Mouse (Mus musculus) hindbrain, embryonic 10.5 days (tissue): ENCODE measurements around the gene Gse1. TPM values are rescaled to one million over a fixed set of nuclear protein-coding genes. Genes with fewer than 3 reads are reported as not detected.

Experiments
- DNase-seq: peaks from one replicate; pipeline ENCODE4 v3.0.0-alpha.2; 2017; ENCODE audit warnings: low spot score
- H3K27ac ChIP-seq: fragments of 300-500 bp; sonication (generic); 2 replicates; pipeline ENCODE4 v1.5.1; 2016; ENCODE audit warnings: mild to moderate bottlenecking, moderate library complexity
- H3K27me3 ChIP-seq: fragments of 300-500 bp; sonication (generic); 2 replicates; pipeline ENCODE4 v1.6.1; 2016; ENCODE audit warnings: mild to moderate bottlenecking; ENCODE audit not compliant: poor library complexity, insufficient read depth, severe bottlenecking
- H3K36me3 ChIP-seq: fragments of 300-500 bp; sonication (generic); 2 replicates; pipeline ENCODE4 v1.6.1; 2016; ENCODE audit warnings: mild to moderate bottlenecking, moderate library complexity
- H3K4me1 ChIP-seq: fragments of 300-500 bp; sonication (generic); replicated peaks from 2 replicates; pipeline ENCODE4 v1.6.1; 2016; ENCODE audit warnings: mild to moderate bottlenecking
- H3K4me3 ChIP-seq: fragments of 300-500 bp; sonication (generic); 2 replicates; pipeline ENCODE4 v1.5.1; 2016; ENCODE audit warnings: mild to moderate bottlenecking, moderate library complexity
- H3K9me3 ChIP-seq: fragments of 300-500 bp; sonication (generic); 2 replicates; pipeline ENCODE4 v1.6.1; 2016; ENCODE audit warnings: mild to moderate bottlenecking, moderate library complexity
- WGBS: fragments of 180-500 bp; shearing (Covaris S2); methylation state at CpG from one replicate; pipeline ENCODE4 v1.1.7; 2016; 5-methylcytosine and 5-hydroxymethylcytosine counted together
- polyA plus RNA-seq: library from polyadenylated mRNA; unstranded; fragments of >200 nt; fragmentation: Nextera tagmentation; extraction: Ambion mirVana; gene quantifications from 2 replicates; pipeline ENCODE4 v1.2.1, GENCODE M21; 2016

The Gse1 gene
- polyA plus RNA-seq, 1 experiment from 2014 or later, result 22.9 TPM

GRCm38 (mm10) chr8:120442306-120443003 lies 214.2 kb downstream of the Gse1 start:
- peaks cover 78% of the 10 kb centered on the region for H3K4me1 ChIP-seq
- no peak for DNase-seq
- peaks cover 53% of the 10 kb centered on the region for H3K27me3 ChIP-seq
- no peak overlapping the region for H3K27ac ChIP-seq
- H3K4me3 ChIP-seq, result no peak overlapping the region
- 79% methylated on average over 4 of the region's 4 CpGs for WGBS
- H3K9me3 ChIP-seq, result no peaks in the 10 kb centered on the region
- H3K36me3 ChIP-seq, result no peaks in the 10 kb centered on the region

GRCm38 (mm10) chr8:120445249-120445648 lies 217.0 kb downstream of the Gse1 start:
- peaks cover 78% of the 10 kb centered on the region for H3K4me1 ChIP-seq
- 64% methylated on average over 10 of the region's 10 CpGs for WGBS
- H3K27ac ChIP-seq, result peak overlapping the region; percentile 69
- no peaks in the 10 kb centered on the region for H3K36me3 ChIP-seq
- H3K27me3 ChIP-seq, result peaks cover 45% of the 10 kb centered on the region
- no peak for DNase-seq
- no peaks in the 10 kb centered on the region for H3K9me3 ChIP-seq
- no peak overlapping the region for H3K4me3 ChIP-seq

- Histone ChIP-seq H3K9me3 (no peaks in the 10 kb centered on the region), H3K4me3 (no peak overlapping the region), H3K27me3 (peaks cover 33% of the 10 kb centered on the region), H3K27ac (peak overlapping the region; percentile 76), H3K36me3 (no peaks in the 10 kb centered on the region), H3K4me1 (peaks cover 59% of the 10 kb centered on the region)
- 61% methylated on average over 6 of the region's 6 CpGs for WGBS
- no peak for DNase-seq
Observed at GRCm38 (mm10) chr8:120448131-120448530, 219.9 kb downstream of the Gse1 start.

GRCm38 (mm10) chr8:120449139-120449538 lies 220.9 kb downstream of the Gse1 start:
- Histone ChIP-seq H3K27me3 (peaks cover 39% of the 10 kb centered on the region), H3K4me3 (no peak overlapping the region), H3K9me3 (no peaks in the 10 kb centered on the region), H3K27ac (peak overlapping the region; percentile 76), H3K36me3 (no peaks in the 10 kb centered on the region), H3K4me1 (peaks cover 62% of the 10 kb centered on the region)
- DNase-seq, result no peak
- 87% methylated on average over 4 of the region's 4 CpGs for WGBS

- Histone ChIP-seq H3K4me3 (no peak overlapping the region), H3K27me3 (peaks cover 39% of the 10 kb centered on the region), H3K4me1 (peaks cover 63% of the 10 kb centered on the region), H3K9me3 (no peaks in the 10 kb centered on the region), H3K36me3 (no peaks in the 10 kb centered on the region), H3K27ac (peak overlapping the region; percentile 76)
- WGBS, result 35% methylated on average over 17 of the region's 17 CpGs
- no peak for DNase-seq
Observed at GRCm38 (mm10) chr8:120449608-120450031, 221.4 kb downstream of the Gse1 start.

GRCm38 (mm10) chr8:120452111-120452510 lies 223.9 kb downstream of the Gse1 start:
- no peak for DNase-seq
- H3K27ac ChIP-seq, result no peak overlapping the region
- H3K27me3 ChIP-seq, result peaks cover 39% of the 10 kb centered on the region
- H3K9me3 ChIP-seq, result no peaks in the 10 kb centered on the region
- peaks cover 73% of the 10 kb centered on the region for H3K4me1 ChIP-seq
- H3K36me3 ChIP-seq, result no peaks in the 10 kb centered on the region
- WGBS, result 88% methylated on average over 2 of the region's 2 CpGs
- no peak overlapping the region for H3K4me3 ChIP-seq

GRCm38 (mm10) chr8:120454404-120454803 lies 226.1 kb downstream of the Gse1 start:
- Histone ChIP-seq H3K36me3 (no peaks in the 10 kb centered on the region), H3K4me3 (no peak overlapping the region), H3K4me1 (peaks cover 72% of the 10 kb centered on the region), H3K27me3 (peaks cover 29% of the 10 kb centered on the region), H3K27ac (no peak overlapping the region), H3K9me3 (no peaks in the 10 kb centered on the region)
- no peak for DNase-seq
- WGBS, result 80% methylated on average over 6 of the region's 6 CpGs

GRCm38 (mm10) chr8:120460375-120460774 lies 232.1 kb downstream of the Gse1 start:
- no peak for DNase-seq
- Histone ChIP-seq H3K9me3 (no peaks in the 10 kb centered on the region), H3K27ac (peak overlapping the region; percentile 65), H3K27me3 (peaks cover 48% of the 10 kb centered on the region), H3K36me3 (no peaks in the 10 kb centered on the region), H3K4me3 (no peak overlapping the region), H3K4me1 (peaks cover 84% of the 10 kb centered on the region)
- WGBS, result 64% methylated on average over 6 of the region's 6 CpGs

GRCm38 (mm10) chr8:120462119-120462551 lies 233.9 kb downstream of the Gse1 start:
- no peaks in the 10 kb centered on the region for H3K9me3 ChIP-seq
- peak overlapping the region; percentile 60 for H3K27ac ChIP-seq
- WGBS, result 30% methylated on average over 15 of the region's 15 CpGs
- peaks cover 66% of the 10 kb centered on the region for H3K27me3 ChIP-seq
- H3K4me3 ChIP-seq, result peak overlapping the region; percentile 0; the same call in 1 of the 2 replicates
- no peaks in the 10 kb centered on the region for H3K36me3 ChIP-seq
- H3K4me1 ChIP-seq, result peaks cover 84% of the 10 kb centered on the region
- no peak for DNase-seq

- 77% methylated on average over 6 of the region's 6 CpGs for WGBS
- Histone ChIP-seq H3K4me1 (peaks cover 86% of the 10 kb centered on the region), H3K36me3 (no peaks in the 10 kb centered on the region), H3K9me3 (no peaks in the 10 kb centered on the region), H3K27me3 (peaks cover 70% of the 10 kb centered on the region), H3K27ac (peak overlapping the region; percentile 60; the same call in 1 of the 2 replicates), H3K4me3 (no peak overlapping the region)
- DNase-seq, result no peak
Observed at GRCm38 (mm10) chr8:120462611-120463010, 234.4 kb downstream of the Gse1 start.

GRCm38 (mm10) chr8:120463918-120464584 lies 235.8 kb downstream of the Gse1 start:
- DNase-seq, result no peak
- no peaks in the 10 kb centered on the region for H3K36me3 ChIP-seq
- peaks cover 82% of the 10 kb centered on the region for H3K4me1 ChIP-seq
- no peak overlapping the region; the same call in 1 of the 2 replicates for H3K27ac ChIP-seq
- H3K9me3 ChIP-seq, result no peaks in the 10 kb centered on the region
- WGBS, result 95% methylated on average over 7 of the region's 9 CpGs
- H3K4me3 ChIP-seq, result no peak overlapping the region
- peaks cover 68% of the 10 kb centered on the region for H3K27me3 ChIP-seq

GRCm38 (mm10) chr8:120464585-120464937 lies 236.3 kb downstream of the Gse1 start:
- DNase-seq, result no peak
- Histone ChIP-seq H3K36me3 (no peaks in the 10 kb centered on the region), H3K27me3 (peaks cover 67% of the 10 kb centered on the region), H3K4me1 (peaks cover 82% of the 10 kb centered on the region), H3K27ac (peak overlapping the region; percentile 45; the same call in 1 of the 2 replicates), H3K4me3 (no peak overlapping the region), H3K9me3 (no peaks in the 10 kb centered on the region)
- WGBS, result 58% methylated on average over 4 of the region's 4 CpGs

GRCm38 (mm10) chr8:120465710-120466109 lies 237.5 kb downstream of the Gse1 start:
- no peak for DNase-seq
- peaks cover 63% of the 10 kb centered on the region for H3K27me3 ChIP-seq
- H3K9me3 ChIP-seq, result no peaks in the 10 kb centered on the region
- no peak overlapping the region for H3K4me3 ChIP-seq
- no peaks in the 10 kb centered on the region for H3K36me3 ChIP-seq
- peaks cover 82% of the 10 kb centered on the region for H3K4me1 ChIP-seq
- H3K27ac ChIP-seq, result peak overlapping the region; percentile 67
- WGBS, result 24% methylated on average over 8 of the region's 8 CpGs
